Mouse (Mus musculus) heart, postnatal 14 days (tissue): ENCODE results near the gene Gm11214. TPM values are rescaled to one million over a fixed set of nuclear protein-coding genes. Genes with fewer than 3 reads are reported as not detected.

Experiments used
- DNase-seq, 2 experiments: peaks; one replicate each; pipeline ENCODE4 v3.0.0; 2021 to 2022
- intact Hi-C: fragments of 180-260 bp; cut with DNase I; formaldehyde crosslinking; loops from one replicate; pipeline ENCODE4 v1.15.1; 2025
- long read RNA-seq, 2 experiments: library from polyadenylated mRNA; stranded (forward); transcript quantifications; one replicate each; pipeline ENCODE4 v2.0.0; 2021
- total RNA-seq, 2 experiments: library from RNA; stranded (reverse); gene quantifications; 2 replicates each; pipeline ENCODE4 v1.2.3; 2021

Gm11214 gene
- total RNA-seq: not detected
- long read RNA-seq, experiment 1: 0 reads
- long read RNA-seq, experiment 2: 0 reads

DNA sequence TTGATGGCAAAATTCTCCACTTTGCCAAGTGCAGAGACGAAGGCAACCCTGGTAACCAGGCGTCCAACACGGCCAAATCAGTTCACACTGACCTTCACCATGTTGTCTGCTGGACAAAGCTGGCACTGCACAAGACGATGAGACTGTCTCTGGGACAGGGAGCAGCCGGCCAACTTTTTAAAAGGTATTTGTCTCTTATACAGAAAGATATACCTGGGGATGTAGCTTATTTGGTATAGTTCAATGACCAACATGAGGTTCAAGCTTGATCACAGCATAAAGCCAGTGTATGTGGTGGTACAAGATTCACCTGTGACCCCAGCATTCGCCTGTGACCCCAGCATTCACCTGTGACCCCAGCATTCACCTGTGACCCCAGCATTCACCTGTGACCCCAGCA, at the start of gene Gm11214:
Gm11214 (minus strand) TSS at position 101 of the 400 bp plus-strand sequence.
- intact Hi-C loops: no loop called here
- DNase-seq: no peak

DNA sequence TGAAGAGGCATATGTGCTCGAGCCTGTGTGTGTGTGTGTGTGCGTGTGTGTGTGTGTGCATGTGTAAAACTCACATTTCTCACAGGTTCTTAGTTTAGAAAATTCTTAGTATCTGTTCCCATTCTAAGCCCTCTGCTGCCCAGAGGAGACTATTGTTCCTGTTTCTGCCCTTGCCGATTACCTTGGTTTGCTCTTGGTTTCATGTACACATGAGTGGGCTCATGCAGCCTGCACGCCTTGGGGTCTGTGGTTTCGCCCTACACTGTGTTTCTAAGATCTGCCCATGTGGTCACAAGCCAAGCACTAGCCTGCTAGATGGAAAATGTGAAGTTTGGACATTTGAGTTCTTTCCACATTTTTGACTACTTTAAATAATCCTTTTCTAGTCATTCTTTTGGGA, 48.7 kb upstream of the Gm11214 start:
- no peak for DNase-seq
- intact Hi-C loops: no loop called here

DNA sequence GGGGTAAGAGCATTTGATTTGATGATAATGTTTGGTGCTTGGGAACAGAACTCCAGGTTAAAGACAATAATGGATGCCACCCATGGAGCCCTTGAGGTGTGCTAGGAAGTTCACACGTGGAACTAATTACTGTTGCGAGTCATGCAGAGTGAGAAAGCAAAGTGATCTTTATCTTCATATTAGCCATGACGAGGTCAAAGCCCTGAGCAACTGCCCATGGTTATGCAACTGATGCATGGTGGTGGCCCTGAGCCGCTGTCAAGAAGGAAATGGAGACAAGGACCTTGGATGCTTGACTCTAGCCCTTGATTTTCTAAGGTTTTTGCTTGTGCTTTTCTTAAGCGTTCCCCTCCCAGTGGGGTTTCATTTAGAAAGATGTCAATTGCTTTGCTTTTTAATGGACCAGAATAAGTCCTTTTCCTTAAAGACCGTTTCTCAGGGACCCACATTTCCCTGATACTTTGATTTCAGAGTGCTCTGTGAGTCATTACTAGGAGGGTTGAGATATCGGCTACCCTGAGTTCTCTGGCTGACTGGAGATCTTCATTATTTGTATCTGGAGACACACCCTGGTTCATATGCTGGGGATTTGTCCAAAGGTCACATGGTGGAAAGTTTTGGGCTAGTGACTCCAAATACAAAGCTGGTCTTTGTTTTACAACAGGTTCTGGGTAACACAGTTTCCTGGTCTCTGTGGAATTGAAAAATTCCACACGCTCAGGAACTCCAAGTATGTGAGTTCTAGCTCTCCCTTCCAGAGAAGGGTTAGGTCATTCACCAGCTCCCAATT, 47.4 kb upstream of the Gm11214 start:
- intact Hi-C loops: no loop called here

DNA sequence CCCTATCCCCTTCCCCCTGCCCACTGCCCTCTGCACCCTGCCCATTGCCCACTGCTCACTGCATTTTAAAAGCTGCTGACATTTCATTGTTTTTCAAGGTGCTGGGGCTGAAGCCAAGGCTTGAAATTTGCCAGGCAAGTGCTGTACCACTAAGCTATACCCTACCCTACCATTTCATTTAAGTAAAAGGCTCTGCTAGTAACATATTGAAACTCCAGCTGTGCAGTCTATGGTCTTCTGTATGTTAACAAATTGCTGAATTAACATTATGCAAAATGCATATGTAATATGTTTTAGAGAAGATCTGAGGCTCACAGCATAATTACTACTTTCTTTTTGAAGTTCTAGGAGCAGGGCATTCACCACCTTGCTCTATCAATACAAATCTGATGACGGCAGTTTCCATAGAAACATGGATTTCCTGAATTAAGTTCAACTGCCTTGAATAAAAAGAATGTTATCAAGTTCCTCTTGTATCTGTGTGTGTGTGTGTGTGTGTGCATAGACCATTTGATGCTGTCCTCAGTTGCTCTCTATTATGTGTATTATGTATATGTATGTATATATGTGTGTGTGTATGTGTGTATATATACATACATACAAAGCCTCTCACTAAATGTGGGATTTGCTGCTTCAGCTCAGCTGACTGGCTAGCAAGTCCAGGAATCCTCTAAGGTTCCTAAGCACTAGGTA, 43.2 kb upstream of the Gm11214 start:
- intact Hi-C loops: no loop called here

More for the DNA sequence above, 47.4 kb upstream of the Gm11214 start:
- DNase-seq: no peak

DNA sequence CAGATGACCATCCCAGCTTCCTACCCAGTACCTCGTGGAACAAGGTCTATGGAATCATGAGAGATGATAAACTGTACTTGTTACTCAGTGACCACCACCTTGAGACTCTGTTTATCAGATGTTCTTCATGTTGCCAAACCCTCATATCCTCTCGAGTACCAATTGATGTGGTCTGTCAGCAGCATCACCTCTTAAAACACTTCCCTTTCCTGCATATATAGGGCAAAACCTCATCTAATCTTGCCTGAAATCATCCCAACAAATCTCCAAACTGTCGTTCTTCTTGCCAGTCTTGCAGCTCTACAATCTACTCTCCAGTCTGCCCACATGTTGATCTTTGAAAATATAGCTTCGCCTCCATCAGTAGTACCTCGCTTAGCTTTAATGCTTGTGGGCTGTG, 41.1 kb upstream of the Gm11214 start:
- intact Hi-C loops: no loop called here
- DNase-seq: no peak

More for the DNA sequence above, 43.2 kb upstream of the Gm11214 start:
- DNase-seq: no peak

DNA sequence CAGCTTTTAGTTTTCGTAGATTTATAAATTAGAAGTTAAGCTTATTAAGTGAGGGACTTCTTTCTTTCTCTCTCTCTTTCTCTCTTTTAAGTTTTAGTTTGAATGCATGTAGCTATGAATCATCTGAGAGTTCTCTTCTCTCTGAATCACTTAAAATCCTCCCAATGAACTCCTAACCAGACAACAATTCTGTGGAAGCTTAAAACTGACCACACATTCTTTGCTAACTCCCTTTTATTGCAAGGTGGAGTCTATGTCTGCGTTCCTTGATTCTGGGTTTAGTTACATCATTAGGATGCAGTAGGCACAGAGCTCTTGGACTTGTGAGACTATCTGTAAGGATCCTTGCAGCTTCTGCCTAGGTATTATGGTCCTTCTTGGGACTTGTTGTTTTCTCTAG, 40.5 kb upstream of the Gm11214 start:
- intact Hi-C loops: no loop called here
- no peak for DNase-seq

DNA sequence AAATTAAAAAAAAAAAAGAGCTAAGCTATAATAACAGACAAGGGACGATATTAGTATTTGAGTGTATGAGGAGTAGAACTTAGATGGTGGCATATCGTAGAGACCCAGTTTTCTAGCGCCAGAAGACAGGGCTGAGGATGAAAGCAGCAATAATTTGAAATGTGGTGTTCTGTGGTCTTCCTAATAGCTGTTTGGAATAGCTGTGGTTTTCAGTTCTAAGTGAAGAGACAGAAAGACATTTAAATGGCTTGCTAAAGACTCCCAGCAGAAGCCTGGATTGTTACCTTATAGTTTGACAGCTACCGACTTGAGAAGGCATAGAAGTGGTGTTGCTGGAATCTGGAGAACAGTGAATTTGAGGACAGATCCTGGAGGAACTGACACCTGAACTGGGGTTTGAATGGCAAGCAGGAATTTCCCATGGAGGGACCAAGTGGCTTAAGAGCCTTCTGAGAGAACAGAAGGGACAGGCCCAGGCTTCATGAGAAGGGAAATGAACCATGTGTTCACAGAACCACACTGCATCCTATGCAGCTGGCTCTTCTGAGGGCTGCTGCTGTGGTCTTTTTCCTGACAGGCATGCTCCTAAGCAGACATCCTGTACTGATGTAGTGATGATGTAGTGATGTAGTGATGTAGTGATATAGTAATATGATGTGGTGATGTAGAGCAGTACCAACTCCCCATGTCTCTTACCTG, 39.0 kb upstream of the Gm11214 start:
- DNase-seq: no peak
- intact Hi-C loops: no loop called here

DNA sequence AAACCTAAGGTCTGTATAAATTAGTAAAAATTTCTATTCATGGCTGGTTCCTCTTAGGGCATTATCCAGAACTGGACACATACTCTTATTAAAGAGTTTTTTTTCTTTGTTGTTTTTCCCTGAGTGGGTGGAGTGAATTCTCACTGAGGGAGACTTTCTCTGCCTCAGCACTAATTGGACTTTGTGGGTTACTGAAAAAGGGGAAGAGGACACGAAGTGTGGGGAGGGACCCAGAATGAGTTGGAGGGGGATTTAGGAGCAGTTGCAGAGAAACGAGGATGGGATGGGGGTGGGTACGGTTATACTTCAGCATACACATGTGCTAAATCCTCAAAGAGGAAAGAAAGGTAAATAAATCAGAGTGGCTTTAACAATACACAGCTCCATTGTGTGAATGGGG, 36.6 kb upstream of the Gm11214 start:
- intact Hi-C loops: no loop called here
- DNase-seq: no peak

DNA sequence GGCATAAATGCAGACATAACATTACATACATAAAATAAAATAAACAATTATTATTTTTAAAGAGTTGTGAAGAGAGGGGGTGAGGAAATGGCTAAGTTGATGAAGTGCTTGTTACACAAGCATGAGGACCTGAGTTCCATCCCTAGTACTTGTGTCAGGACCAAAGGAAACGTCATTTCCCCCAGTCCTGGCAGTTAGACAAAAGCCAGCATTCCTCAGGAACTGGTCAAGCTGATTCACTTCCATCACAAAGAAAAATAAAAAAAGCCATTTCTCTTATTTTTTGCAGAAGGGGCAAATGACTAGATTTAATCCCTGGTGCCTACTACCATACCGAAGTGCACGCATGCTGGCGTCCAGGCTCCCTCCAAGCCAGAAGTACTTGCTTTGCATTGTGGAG, 33.7 kb upstream of the Gm11214 start:
- DNase-seq: no peak
- intact Hi-C loops: no loop called here

DNA sequence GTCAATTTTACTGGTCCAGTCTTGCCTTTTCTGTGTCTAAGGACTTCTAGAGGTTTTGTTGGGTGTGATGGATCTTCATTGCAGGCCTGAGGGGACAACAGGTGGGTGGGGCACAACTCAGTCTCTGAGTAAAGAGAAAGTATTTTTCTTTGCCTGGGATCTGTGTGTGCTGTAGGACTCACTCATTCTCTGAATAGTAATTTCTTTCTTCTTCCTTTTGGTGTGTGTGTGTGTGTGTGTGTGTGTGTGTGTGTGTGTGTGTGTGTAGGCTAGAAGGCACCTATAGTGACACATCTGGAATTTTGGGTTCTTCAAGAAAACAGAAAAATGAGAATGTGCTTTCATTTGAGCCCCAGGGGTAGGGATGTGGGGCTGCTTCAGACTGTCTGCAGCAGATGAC, 29.2 kb upstream of the Gm11214 start:
- intact Hi-C loops: no loop called here
- no peak for DNase-seq

DNA sequence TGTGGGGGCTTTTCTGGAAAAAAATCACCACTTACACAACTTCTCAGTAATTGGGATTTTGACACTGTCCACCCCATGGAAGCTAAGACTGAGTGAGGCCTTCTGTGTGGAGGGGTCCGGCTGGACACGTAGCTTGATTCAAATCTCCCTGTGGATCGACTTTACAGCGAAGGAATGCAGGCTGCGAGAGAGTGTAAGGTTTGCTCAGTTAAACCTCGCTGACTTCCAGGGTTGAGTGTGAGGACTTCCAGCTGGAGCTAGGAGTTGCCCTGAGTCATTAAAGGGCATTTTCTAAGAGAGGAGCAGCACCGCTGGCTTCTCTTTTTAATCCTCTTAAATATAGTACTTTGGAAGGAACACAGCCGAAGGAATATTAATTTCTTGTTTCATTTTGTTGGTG, 24.2 kb upstream of the Gm11214 start:
- intact Hi-C loops: loop anchor here (2.0 to 5.0 kb wide), 4 partner anchors 155 to 805 kb away; no protein-coding TSS in a partner anchor
- no peak for DNase-seq

DNA sequence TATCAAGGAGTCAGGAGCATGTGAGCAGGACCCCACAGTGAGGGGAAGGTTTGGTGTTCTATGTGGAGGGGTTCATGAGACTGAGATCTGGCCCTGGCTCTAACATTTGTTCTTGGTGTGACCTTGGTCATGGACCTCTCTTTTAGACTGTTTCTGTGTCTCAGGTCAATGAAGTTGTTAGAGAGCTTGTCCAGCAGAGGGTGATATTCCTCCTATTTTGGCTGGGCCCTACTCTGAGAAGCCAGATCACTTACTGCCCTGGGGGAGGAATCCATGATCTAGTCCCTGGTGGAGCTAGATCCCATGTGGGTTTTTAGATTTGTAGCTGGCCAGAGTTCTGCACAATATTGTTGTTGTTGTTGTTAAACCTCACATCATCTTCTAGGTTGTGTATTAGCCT, 23.0 kb upstream of the Gm11214 start:
- peak; percentile 17 to 55 for DNase-seq
- intact Hi-C loops: loop anchor here (1.0 to 5.0 kb wide), 5 partner anchors 157 to 806 kb away; no protein-coding TSS in a partner anchor

DNA sequence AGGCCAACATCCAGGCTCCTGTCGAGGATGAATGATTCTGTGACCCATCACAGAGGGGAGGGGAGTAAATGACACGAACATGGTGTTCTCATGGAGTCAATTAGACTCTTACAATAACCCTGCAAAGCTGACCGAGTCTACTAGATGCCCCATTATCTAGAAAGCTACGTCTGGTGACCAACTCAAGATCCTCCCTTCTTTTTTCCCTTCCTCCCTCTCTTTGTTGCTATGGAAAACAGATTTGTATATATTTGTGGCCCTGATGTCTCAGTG, 22.0 kb upstream of the Gm11214 start:
- intact Hi-C loops: loop anchor here (5.0 kb wide), 3 partner anchors 178 to 807 kb away; no protein-coding TSS in a partner anchor
- DNase-seq: no peak

DNA sequence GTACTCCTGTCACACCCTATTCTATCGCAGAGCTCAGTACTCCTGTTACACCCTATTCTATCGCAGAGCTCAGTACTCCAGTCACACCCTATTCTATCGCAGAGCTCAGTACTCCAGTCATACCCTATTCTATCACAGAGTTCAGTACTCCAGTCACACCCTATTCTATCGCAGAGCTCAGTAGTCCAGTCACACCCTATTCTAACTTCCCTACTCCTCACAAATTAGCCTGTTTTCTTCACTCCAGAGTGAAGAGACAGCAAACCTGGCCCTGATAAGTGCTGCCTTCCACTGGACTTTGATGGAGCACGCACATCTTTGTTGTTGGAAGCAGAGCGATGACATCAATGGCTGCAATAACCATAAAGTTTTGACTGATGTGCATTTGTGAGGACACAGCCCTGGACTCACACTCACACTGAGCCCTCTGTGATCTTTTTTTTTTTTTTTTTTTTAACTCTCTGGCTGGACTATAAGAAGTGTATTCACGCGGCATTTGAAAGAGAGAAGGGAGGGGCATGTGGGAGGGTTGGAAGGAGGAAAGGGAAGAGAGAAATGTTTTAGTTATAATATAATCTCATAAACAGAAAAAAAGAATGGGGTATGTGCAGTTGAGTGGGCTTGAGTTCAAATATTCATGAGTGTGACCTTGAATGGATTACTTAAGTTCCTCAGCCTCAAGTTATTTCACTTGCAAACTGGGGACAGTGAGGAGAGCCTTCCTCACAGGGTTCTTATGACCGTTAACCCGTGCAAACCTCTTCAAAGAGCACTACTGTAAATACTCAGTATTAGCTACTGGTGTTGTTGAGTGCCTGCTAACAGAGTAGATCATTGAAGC, 21.5 kb upstream of the Gm11214 start:
- no peak for DNase-seq
- intact Hi-C loops: loop anchor here (5.0 kb wide), 3 partner anchors 177 to 808 kb away; no protein-coding TSS in a partner anchor

DNA sequence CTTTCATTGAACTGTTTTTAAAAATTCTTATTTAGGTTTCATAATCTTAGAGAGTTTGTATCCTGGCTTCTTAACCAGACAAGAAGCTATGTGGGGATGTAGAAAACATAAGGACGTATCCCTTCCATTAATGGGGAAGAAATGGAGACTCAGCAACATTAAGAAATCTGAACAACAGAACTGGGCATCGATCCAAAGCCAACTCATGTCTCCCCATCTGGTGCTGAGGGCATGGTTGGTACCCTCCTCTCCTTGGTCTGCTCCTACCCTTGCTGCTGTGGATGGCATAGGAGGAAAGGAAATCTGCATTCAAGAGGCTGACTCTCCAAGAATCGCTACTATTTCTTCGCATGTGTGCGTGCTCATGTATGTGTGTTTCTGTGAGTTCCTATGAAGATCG, 20.5 kb upstream of the Gm11214 start:
- intact Hi-C loops: no loop called here
- DNase-seq: no peak

DNA sequence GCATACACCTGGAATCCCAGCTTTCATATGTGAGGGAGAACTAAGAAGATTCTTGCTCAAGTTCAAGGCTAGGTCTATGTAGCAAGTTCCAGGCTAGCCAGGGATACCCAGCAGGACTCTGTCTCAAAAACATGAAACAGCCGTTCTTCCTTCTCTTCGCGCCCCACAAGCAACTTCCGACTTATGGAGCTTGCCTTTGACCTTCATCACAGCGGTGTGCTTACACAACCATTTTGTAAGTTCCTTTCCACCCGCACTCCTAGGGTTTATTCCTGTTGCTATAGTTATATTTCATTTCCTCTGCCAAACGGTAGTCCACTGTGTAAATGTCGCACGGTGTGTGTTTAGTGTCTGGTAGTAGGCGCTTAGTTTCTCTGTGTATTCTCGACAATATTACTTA, 19.9 kb upstream of the Gm11214 start:
- DNase-seq: no peak
- intact Hi-C loops: no loop called here

DNA sequence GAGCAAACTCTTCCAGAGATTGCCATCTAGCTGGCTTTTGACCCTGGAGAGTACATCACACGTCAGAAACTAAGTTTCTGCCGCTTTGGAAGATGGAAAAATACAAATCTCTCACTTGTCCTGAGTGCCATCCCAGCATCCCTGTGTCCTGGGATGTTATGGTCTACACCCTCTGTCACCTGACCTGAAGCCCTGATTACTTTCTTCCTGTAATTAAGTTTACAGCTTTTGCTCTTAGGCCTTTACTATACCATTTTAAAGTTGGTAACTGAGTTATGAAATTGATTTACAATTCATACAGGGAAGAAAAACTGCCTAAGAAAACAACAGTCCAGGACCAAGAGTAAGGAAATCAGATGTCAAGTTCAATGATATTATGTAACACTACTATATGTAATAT, 19.3 kb upstream of the Gm11214 start:
- intact Hi-C loops: no loop called here
- DNase-seq: no peak

DNA sequence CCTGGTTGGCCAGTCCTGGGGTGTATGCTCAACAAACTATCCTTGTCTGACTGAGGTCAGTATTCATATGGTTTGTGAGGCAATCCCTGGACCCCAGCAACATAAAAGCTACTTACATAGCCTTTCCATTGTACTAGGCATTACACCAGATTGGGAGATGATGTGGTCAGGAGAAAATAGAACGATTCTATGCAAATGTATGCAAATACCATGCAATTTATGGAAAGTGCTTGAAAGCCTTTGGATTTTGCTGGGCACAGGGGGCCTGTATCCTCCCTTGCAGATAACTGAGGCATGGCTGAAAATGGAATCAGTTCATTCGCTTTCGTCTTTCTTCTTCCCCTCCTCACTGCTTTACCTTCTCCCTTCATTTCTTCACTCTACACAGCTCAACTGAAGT, 18.4 kb upstream of the Gm11214 start:
- intact Hi-C loops: no loop called here
- DNase-seq: no peak

DNA sequence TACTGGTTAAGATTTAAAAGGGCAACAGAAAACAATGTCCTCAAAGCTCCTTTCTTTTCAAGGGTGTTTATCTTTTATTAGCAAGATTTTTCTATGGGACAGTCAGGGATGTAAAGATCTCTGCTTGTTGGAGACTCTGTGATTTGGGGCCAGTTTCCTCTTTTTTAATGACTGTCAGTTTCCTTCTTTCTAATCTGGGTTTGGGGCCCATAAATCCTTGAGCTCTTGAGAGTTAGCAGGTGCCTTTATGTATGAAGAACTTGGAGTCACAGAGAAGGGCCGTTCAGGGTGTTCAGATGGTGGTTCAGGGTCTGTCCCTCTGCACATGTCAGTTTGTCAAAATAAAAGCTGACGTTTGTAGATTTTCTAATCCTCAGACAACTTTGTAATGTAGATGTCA, 11.9 kb upstream of the Gm11214 start:
- intact Hi-C loops: no loop called here
- no peak for DNase-seq

DNA sequence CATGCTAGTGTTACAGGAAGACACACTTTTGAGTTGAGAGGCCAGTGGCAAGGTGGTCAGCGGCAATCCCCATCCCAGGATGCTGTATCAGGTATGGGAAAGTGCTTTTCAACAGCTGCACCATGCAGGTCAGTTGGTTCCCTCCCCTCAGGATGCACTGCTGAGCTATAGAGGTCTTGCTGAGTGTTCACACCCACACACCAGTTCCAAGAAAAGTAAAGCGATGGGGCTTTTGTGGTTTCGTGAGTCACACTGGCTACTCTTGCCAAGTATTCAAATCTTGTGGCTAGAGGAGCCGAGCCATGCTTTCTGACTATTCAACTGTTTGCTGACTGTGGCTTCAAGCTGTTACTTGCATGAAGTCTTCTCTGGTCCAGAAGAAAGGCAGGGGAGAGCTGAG, 5.1 kb upstream of the Gm11214 start:
- DNase-seq: peak in 1 of 2 experiments; percentile 18
- intact Hi-C loops: no loop called here

DNA sequence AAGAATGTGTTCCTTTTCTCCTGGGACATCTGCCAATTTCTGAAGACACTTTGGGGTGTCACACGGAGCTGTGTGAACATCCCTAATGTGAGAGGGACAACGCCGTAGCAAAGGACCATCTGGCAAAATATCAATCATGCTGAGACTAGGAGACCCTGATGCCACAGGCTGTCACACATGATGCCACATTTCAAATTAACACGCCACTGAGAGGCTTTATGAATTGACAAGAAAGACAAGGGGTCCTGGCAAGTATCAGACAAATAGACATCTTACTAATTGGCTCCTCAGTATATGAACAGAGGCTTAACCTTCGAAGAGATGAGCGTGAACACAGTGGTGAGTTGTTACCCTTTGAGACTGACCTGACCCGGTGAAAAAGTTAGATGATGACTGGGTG, 2.6 kb upstream of the Gm11214 start:
- intact Hi-C loops: no loop called here
- DNase-seq: no peak
